Mouse (Mus musculus): ENCODE measurements around the gene Rps6kb1. TPM values are rescaled to one million over a fixed set of nuclear protein-coding genes. Genes with fewer than 3 reads are reported as not detected.

Gene Rps6kb1
- total and polyA plus RNA-seq, 3 experiments, result 39.3 to 73.6 (median 49.4) TPM

DNA sequence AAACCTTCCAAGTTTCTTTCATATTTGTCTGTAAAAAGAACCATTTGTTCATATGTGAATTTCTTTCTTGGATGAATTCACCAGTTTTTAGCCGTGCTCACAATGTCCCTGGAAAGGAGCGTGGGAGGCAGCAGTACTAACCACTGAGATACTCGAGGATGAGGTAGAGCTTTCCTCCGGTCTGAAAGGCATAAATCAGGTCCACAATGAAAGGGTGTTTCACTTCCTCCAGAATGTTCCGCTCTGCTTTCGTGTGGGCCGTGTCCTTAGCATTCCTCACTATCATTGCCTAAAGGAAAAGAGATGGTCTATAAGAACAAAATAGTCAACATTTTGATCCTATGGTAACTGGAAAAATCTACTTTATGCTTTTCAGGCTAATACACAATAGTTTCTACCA lies 24.9 kb downstream of the Rps6kb1 start:
- DNase-seq (ENCODE audit: low read depth, low spot score), result no peak
- Histone ChIP-seq H3K36me3 (ENCODE audit: control insufficient read depth in 1 of 2, insufficient read depth in 2 of 2, low read length in 2 of 2) (peaks cover 0 to 59% of the 10 kb centered on the region in 2 experiments; a peak in 2 of 4 replicates), H3K9me3 (replicated peaks; ENCODE audit: insufficient read depth, low read length) (no peaks in the 10 kb centered on the region), H3K9ac (ENCODE audit: control insufficient read depth, low read depth, low read length, poor library complexity, severe bottlenecking) (no peak overlapping the region), H3K79me2 (ENCODE audit: control insufficient read depth, insufficient read depth, low read length, poor library complexity) (no peaks in the 10 kb centered on the region), H3K27ac (ENCODE audit: control insufficient read depth, low read depth, low read length) (no peak overlapping the region), H3K27me3 (ENCODE audit: control insufficient read depth in 1 of 2, insufficient read depth in 2 of 2, low read length in 2 of 2) (no peaks in the 10 kb centered on the region), H3K4me1 (ENCODE audit: control insufficient read depth in 1 of 2, insufficient read depth in 2 of 2, low read length in 2 of 2) (no peaks in the 10 kb centered on the region), H3K4me3 (ENCODE audit: control insufficient read depth in 1 of 2, insufficient read depth in 1 of 2, low read depth in 2 of 2, low read length in 2 of 2) (no peak overlapping the region)
- no peak for TF ChIP-seq MEF2A (IDR thresholded peaks at IDR 0.05; ENCODE audit: extremely low read depth, insufficient replicate concordance, low read depth, low read length, poor library complexity, severe bottlenecking)
- no peak for TF ChIP-seq RCOR1 (IDR thresholded peaks at IDR 0.05; ENCODE audit: low read depth, low read length)
- no peak for TF ChIP-seq TCF12 (IDR thresholded peaks at IDR 0.05; ENCODE audit: low read depth, low read length)
- TF ChIP-seq ETS1 (IDR thresholded peaks at IDR 0.05; ENCODE audit: low read depth, low read length), result no peak
- no peak for TF ChIP-seq ZNF384 (IDR thresholded peaks at IDR 0.05; ENCODE audit: low read depth, low read length)
- no peak for TF ChIP-seq CTCF (IDR thresholded peaks at IDR 0.05 in 2 of 3, conservative IDR thresholded peaks at IDR 0.05 in 1 of 3; ENCODE audit: control insufficient read depth in 1 of 3, insufficient read depth in 1 of 3, low read depth in 2 of 3, low read length in 3 of 3, poor library complexity in 1 of 3, severe bottlenecking in 1 of 3)
- no peak for TF ChIP-seq E2F4 (IDR thresholded peaks at IDR 0.05; ENCODE audit: borderline replicate concordance, low read depth, low read length)
- TF ChIP-seq USF2 (IDR thresholded peaks at IDR 0.05; ENCODE audit: borderline replicate concordance in 1 of 2, insufficient read depth in 1 of 2, low read depth in 1 of 2, low read length in 2 of 2), result no peak
- no peak for TF ChIP-seq KAT2A (conservative IDR thresholded peaks at IDR 0.05; ENCODE audit: low read depth, low read length)
- no peak for TF ChIP-seq BHLHE40 (IDR thresholded peaks at IDR 0.05; ENCODE audit: borderline replicate concordance, low read depth, low read length)
- TF ChIP-seq EP300 (IDR thresholded peaks at IDR 0.05; ENCODE audit: low read depth in 1 of 2, low read length in 2 of 2), result no peak
- TF ChIP-seq TBP (IDR thresholded peaks at IDR 0.05; ENCODE audit: low read depth, low read length), result no peak
- TF ChIP-seq ZC3H11A (IDR thresholded peaks at IDR 0.05; ENCODE audit: low read depth, low read length), result no peak
- no peak for TF ChIP-seq MAFK (IDR thresholded peaks at IDR 0.05; ENCODE audit: borderline replicate concordance, low read depth, low read length)
- no peak for TF ChIP-seq UBTF (IDR thresholded peaks at IDR 0.05; ENCODE audit: borderline replicate concordance, insufficient read depth, low read depth, low read length)
- TF ChIP-seq GABPA (IDR thresholded peaks at IDR 0.05; ENCODE audit: low read depth, low read length), result no peak
- TF ChIP-seq HCFC1 (IDR thresholded peaks at IDR 0.05; ENCODE audit: low read depth, low read length), result no peak

DNA sequence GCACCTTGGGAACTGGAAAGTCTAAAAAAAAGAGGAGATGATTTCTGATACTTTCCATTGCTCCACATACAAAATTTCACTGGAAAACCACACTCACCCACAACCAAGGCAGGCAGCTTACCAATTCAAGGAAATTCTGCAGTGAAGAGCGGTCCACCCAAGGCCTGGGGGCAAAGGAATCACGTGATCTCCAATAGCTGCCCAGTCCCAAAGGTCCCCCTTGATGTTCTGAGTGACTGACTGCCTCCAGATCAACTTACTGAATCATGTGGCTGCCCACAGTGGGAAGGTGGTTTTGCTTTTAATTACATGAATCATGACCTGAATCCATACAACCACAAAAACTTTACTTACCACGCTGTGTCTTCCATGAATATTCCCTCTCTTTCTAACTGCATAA lies 27.4 kb downstream of the Rps6kb1 start:
- H3K27ac ChIP-seq (ENCODE audit: control insufficient read depth, low read depth, low read length), result no peak overlapping the region
- H3K9ac ChIP-seq (ENCODE audit: control insufficient read depth, low read depth, low read length, poor library complexity, severe bottlenecking), result no peak overlapping the region
- no peak for DNase-seq (ENCODE audit: low read depth, low spot score)
- H3K27me3 ChIP-seq (ENCODE audit: control insufficient read depth in 1 of 2, insufficient read depth in 2 of 2, low read length in 2 of 2), result no peaks in the 10 kb centered on the region
- no peaks in the 10 kb centered on the region for H3K79me2 ChIP-seq (ENCODE audit: control insufficient read depth, insufficient read depth, low read length, poor library complexity)
- peaks cover 0 to 67% of the 10 kb centered on the region in 2 experiments; a peak in 2 of 4 replicates for H3K36me3 ChIP-seq (ENCODE audit: control insufficient read depth in 1 of 2, insufficient read depth in 2 of 2, low read length in 2 of 2)
- TF ChIP-seq MAZ (IDR thresholded peaks at IDR 0.05; ENCODE audit: low read depth, low read length) (no peak), CHD1 (IDR thresholded peaks at IDR 0.05; ENCODE audit: low read depth, low read length) (no peak), TAL1 (IDR thresholded peaks at IDR 0.05; ENCODE audit: low read length) (no peak), ETS1 (IDR thresholded peaks at IDR 0.05; ENCODE audit: low read depth, low read length) (no peak), CTCF (IDR thresholded peaks at IDR 0.05 in 2 of 3, conservative IDR thresholded peaks at IDR 0.05 in 1 of 3; ENCODE audit: control insufficient read depth in 1 of 3, insufficient read depth in 1 of 3, low read depth in 2 of 3, low read length in 3 of 3, poor library complexity in 1 of 3, severe bottlenecking in 1 of 3) (no peak), TBP (IDR thresholded peaks at IDR 0.05; ENCODE audit: low read depth, low read length) (no peak), ZC3H11A (IDR thresholded peaks at IDR 0.05; ENCODE audit: low read depth, low read length) (no peak)
- H3K4me1 ChIP-seq (ENCODE audit: control insufficient read depth in 1 of 2, insufficient read depth in 2 of 2, low read length in 2 of 2), result no peaks in the 10 kb centered on the region
- H3K4me3 ChIP-seq (ENCODE audit: control insufficient read depth in 1 of 2, insufficient read depth in 1 of 2, low read depth in 2 of 2, low read length in 2 of 2), result no peak overlapping the region
- H3K9me3 ChIP-seq (replicated peaks; ENCODE audit: insufficient read depth, low read length), result no peaks in the 10 kb centered on the region
